Mouse (Mus musculus) thymus, postnatal 25 days (tissue): ENCODE results near the gene Ccdc136.
A peak's percentile ranks its signal among the peaks of the same experiment; 100 is the strongest.

Experiments used
- DNase-seq: peaks from one replicate; pipeline ENCODE4 v3.0.0; 2022

The Ccdc136 gene

DNA sequence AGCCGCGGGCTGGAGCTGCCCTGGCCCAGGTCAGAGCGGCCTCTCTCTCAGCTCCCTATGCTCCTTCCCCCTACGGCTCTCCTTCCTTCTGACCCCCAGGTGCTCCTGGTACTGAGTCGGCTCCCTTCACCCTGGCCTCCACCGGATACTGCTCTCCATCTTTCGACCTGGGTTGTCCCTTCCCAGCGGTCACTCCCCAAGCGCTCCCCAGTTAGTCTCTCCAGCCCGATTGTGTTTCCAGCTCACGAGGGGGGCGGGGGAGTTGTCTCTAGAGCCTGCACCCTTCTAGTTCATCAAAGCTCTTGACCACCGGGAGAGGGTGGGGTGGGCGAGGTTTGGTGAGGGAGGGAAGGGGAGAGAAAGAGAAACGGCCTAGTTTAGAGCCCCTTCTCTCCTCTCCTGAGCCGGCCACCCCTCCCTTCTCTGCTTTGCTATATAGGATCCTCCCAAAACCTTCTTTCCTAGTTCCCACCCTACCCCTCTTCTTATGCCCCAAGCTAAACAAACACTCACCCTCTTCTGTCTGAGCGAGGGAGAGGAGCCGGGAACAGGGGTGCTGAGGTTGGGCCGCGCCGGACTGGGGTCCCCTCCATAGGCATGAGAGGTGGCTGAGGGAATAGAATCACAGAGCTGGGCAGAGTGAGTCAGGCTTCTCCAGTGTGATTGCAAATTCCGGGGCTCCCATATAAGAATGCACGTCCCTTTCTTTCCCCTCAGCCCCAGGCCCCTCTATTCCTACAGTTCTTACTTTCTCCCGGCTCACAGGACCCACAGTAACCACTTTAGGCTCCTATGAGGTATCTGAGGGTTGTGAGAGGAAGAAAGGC lies 818 bp downstream of the Ccdc136 start:
- DNase-seq, result no peak

DNA sequence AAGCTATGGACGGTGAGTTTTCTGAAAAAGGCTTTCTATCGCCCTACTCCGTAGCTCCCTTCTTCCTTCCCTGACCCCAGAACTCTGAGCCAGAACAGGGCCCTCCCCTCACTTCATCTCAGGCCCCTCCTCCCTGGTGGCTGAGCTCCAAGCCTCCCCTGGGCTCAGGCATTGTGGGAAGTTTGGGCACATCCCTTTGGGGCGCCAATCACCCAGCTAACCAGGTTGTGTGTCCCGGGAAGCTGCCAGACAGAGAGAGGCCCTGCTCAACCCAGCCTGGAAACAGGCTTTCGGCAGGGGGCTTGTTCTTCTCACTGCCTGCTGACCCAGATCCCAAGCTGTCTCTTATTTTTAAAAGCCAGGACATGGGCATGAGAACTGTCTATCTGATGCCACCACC lies 1.5 kb downstream of the Ccdc136 start:
- no peak for DNase-seq

- no peak for DNase-seq
Observed at GRCm38 (mm10) chr6:29399851-29400250, 3.7 kb downstream of the Ccdc136 start.

- DNase-seq, result peak; percentile 16
Observed at GRCm38 (mm10) chr6:29402693-29403342, 6.7 kb downstream of the Ccdc136 start.

DNA sequence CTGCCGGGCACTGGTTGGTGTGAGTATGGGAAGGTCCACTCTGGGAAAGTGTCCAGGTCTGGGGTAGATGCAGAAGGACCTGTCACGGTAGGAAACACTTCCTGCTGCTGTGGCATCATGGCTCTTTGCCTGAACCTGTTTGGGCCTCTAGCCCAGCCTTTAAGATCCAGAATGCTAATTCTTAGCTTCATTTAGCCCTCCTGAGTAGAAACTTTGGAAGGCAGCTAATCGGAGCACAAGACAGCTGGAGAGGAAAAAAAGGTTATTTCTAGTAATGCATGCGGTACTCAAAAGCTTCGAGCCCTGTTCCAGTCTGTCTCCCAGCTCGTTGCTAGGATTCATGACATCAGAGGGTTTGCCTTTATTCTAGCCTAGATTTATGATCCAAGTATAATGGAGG lies 10.3 kb downstream of the Ccdc136 start:
- DNase-seq, result no peak

DNA sequence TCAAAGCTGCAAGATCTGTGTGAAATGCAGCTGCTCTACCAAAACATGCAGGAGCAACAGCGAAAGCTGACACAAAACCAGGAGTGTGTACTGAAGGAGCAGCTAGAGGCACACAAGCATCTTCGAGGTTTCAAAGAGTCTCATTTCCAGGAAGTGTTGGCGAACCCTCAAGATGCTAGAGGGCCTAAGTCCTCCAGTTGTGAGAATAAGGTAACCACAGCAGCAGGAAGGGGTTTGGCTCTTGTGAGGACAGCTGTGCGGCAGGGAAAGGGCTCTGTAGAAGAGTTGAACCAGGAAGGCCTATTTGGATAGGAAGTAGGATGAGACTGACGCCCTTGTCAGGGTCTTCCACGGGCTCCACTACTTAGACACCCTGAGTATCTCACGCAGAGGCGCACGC lies 19.3 kb downstream of the Ccdc136 start:
- peak; percentile 38 for DNase-seq

DNA sequence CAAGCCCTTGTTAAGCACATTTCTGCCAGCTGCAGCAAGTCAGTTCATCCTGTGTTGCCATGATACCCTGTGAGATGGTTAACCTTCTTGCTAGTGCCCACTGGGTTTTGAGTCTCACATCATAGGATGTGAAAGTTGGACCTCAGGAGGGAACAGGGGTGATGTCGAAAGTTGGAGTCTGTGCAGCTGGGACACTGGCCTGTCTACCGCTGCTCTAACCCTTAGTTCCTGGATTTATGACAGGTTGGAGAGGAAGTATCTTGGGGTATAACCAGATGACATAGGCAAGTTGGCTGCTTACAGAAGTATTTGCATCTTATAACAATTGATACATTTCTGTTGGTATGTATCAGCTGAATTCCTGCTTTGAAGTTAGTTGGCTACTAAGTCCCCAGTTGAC lies 24.5 kb downstream of the Ccdc136 start:
- DNase-seq, result no peak

- DNase-seq, result no peak
Observed at GRCm38 (mm10) chr6:29425118-29425517, 29.0 kb downstream of the Ccdc136 start.

DNA sequence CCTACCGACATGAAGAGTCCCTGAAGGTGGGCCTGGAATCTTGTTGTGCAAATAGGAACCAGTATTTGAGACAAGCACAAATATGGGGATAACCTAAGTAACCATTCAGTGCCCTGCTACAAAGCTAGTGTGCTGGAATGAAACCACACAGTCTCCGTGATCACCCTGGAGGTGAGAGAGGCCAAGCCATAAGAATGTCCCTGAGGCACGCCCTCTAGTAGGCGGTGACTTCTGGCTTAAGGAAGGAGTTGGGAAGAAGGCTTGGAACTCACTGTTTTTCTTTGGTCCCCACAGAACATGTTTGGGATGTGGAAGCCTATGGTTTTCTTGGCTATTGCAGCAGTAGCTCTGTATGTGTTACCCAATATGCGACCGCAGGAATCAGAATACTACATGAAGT lies 30.2 kb downstream of the Ccdc136 start:
- DNase-seq, result no peak

DNA sequence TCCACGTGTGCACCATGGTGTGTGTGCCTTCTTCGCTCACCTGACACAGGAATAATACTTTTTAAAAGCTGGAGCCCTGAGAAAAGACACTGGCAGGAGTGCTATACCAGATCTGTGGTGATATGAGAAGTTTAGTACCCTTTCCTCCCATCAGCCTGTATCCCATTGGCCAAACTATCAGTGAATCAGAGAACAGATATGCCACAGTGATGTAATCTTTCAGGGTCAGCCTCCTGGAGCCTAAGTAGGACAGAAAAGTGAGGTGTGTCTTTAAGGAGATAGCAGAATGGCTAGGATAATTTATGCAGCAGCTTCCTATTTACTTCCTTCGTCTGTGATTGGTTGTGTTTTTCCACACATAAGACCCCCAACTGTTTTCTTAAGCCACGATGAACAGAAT lies 32.1 kb downstream of the Ccdc136 start:
- DNase-seq, result no peak

DNA sequence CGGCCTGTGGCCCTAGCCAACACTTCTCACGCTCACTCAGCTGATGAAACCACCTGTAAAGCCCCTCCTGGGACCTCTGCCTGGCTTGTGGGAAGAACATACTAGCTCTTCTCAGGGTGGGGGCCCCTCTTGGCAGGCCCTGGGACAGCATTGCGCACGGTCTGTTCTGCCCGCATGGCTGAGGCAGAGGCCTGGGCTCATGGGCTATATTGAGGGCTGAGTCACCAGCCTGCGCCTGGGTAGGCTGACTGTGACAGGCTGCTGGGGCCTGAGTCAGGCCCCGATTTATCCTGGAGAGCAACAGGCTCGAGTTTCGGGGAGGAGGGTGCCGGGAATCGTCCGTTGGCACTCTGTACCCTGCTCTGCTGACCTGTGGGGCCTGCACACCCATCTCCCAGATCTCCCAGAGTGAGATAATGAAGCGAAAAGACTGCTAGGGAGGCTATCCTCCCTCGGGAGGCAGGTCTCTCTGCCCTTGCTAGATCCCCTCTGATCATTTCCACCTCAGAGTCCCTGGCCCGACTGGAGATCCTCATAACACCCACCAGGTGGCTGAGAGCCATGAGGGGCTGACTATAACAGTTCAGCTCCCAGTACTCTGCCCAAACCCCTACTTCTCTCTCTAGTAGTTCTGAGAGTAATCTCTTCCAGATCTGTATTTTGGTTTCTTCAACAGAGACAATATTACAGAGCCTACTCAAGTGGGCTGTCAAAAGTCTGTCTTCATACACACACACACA lies 34.7 kb downstream of the Ccdc136 start:
- no peak for DNase-seq

- no peak for DNase-seq
Observed at GRCm38 (mm10) chr6:29431473-29431872, 35.4 kb downstream of the Ccdc136 start.

- DNase-seq, result no peak
Observed at GRCm38 (mm10) chr6:29432156-29432555, 36.0 kb downstream of the Ccdc136 start.

DNA sequence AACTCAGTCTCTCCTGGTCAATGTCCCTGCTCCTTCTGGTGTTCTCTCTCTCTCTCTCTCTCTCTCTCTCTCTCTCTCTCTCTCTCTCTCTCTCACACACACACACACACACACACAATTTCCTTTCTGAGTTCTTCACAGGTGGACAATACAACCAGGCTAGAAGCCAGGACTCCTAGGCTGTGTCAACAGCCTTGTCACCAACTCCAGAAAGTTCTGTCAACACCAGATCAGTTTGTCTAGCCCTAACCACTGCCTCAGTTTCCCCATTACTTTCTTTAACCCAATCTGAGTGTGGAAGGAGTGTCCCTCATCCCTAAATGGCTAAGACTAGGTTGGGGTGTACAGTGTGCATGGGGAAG lies 36.5 kb downstream of the Ccdc136 start:
- no peak for DNase-seq

DNA sequence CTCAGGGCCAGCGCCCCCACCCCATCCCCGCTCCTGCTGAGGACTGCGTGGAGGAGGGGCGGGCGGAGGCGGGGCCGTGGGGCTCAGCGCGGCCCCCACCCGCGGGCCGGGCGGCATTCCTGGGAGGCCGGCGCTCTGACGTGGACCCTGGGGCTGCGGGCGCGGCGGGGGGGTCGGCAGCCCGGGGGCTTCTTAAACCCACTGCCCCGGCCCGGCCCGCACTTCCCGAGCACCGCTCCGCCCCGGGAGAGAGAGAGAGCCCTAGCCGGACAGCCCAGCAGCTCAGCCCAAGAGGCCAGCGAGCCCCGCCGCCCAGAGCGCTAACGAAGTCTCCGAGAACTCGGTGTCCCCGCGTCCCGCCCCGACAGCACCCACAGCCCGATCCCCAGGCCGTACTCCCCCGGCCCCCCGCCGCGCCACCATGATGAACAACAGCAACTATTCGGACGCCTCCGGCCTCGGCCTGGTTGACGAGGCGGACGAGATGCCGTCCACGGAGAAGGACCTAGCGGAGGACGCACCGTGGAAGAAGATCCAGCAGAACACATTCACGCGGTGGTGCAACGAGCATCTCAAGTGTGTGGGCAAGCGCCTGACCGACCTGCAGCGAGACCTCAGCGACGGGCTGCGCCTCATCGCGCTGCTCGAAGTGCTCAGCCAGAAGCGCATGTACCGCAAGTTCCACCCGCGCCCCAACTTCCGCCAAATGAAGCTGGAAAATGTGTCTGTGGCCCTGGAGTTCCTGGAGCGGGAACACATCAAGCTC lies 37.1 kb downstream of the Ccdc136 start, which contains the start of gene Flnc:
Flnc (plus strand) TSS at position 219 of the 766 bp plus-strand sequence.
- DNase-seq, result no peak

DNA sequence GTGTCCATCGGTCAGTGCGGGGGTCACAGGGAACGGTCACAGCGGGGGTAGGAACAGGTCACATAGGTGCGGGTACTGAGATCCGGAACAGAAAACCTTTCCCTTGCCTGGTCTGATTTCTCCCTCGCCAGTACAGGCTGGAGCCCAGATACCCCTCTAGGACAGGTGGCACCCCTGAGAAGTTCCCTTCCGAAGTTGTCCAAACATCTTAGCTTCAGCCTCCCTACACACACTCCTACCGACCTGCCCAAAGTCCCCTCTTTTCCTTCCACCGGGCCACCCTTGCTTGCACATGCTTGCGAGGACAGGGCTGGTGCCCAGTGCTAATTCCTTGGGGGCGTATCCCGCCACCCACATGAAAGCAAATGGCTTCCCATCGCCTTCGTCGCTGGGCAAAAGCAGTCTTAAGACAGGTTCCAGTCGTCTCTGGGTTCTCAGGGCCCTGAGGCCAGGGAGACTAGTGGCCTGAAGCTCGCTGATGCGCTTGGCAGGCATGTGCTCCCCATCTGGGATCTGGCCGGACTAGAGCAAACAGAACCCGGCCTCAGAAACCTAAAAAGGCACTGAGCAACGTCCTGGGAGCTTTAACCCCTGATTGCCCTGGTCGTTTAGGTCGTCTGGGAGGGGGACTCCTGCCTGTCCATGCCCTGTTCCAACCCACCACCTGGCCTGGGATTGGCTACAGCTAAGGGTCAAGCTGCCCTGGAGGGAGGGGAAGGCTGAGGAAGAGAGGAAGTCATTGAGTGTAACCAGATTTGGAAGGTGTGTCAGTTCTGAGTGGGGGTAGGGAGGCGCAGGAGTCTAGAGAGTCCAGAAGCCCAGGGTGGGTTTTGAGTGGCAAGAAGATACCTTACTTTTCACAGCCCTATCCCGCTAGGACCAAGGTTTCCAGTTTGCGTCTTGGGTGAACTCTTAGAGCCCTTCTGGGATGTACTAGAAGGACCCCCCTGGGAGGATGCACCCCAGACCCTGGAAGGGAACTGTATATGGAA lies 38.0 kb downstream of the Ccdc136 start:
- DNase-seq, result no peak

DNA sequence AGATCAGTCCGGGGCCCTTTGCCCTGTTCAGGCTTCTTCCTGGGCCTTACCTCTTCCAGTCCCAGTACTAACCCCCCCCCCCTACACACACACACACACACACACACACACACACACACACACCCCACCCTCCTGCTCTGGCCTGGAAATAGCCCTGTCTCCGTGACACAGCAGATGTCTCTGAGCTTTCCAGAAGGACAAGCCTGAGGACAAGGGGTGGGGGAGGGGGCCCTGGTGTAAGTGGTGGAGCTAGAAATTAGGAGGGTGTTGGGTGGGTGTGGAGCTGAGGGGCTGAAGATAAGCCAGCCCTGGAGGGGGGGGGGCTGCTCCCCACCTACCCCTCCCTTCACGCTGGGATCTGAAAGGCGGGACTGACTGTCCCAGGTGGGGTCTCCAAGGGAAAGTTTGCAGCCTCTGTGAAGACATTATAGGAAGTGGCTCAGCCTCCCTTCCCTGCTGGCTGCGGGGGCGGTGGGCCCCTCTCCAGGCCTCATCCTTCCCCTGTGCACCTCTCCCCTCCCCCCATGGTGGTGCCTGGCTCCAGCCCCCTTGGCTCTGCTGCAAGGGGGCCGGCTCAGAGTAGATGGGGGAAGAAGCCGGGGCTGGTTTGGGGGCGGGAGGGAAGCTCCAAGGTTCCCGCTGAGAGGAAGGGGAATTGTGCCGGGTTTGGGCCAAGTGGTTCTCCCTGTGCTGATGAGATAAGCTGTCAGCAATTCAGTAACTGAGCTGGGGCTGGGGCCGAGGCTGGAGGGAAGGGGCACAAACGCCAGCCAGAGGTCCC lies 39.0 kb downstream of the Ccdc136 start:
- DNase-seq, result no peak

GRCm38 (mm10) chr6:29435940-29436451 lies 39.9 kb downstream of the Ccdc136 start:
- DNase-seq, result no peak

- DNase-seq, result no peak
Observed at GRCm38 (mm10) chr6:29436461-29436934, 40.4 kb downstream of the Ccdc136 start.

DNA sequence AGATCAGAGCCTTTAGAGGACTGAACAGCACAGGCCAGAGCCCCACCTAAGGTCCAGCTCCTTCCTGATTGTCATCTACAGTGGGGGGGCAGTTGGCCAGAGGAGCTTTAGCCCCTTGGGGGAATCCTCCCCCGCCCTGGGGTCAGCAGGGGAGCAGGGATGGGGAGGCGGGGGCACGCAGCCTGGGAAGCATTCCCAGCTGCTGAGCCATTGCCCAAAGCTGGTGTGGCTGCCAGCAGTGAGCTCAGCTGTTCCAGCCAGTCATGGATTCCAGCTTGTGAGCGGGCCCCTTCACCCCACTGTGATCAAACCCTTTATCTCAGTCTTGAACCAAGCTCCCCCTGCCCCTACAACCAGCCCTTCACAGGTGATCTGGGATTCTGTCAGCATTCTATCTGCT lies 43.1 kb downstream of the Ccdc136 start:
- no peak for DNase-seq

DNA sequence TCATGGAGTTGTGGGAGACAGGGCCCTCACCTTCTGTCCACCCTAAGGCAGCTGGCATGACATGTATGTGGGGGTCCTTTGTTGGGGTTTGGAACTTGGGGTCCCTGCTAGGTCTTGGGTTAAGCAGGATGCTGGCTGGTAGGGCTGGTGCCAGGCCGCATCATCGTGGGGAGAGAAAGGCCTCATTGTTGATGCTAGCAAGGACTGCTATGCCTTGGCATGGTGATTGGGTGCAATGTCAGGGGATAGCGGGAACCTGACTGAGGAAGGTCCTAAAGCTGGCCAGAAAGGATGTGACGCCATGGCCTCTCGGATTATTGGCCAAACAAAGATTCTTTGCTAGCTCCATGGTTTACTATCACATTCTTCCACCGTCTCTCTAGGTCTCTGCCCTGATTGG lies 43.7 kb downstream of the Ccdc136 start:
- DNase-seq, result no peak
